Mouse (Mus musculus): Measurements from ENCODE around the gene Fam19a1.

GRCm38 (mm10) chr6:96666311-96666710 is 553.4 kb downstream of the Fam19a1 start:
- TF ChIP-seq POLR2A (IDR thresholded peaks at IDR 0.05; ENCODE audit: insufficient read depth, low read depth, low read length) (no peak), CTCF (IDR thresholded peaks at IDR 0.05; ENCODE audit: insufficient read depth, low read depth, low read length) (no peak)

Measured in olfactory bulb, adult 2 months (tissue).